Mouse (Mus musculus): ENCODE measurements at regions not wholly inside any gene's neighbourhood (a gene's known extent, or its start where the extent isn't known, plus 50 kb on each side); places are given as distances from the start of the nearest gene placed in this dataset.

DNA sequence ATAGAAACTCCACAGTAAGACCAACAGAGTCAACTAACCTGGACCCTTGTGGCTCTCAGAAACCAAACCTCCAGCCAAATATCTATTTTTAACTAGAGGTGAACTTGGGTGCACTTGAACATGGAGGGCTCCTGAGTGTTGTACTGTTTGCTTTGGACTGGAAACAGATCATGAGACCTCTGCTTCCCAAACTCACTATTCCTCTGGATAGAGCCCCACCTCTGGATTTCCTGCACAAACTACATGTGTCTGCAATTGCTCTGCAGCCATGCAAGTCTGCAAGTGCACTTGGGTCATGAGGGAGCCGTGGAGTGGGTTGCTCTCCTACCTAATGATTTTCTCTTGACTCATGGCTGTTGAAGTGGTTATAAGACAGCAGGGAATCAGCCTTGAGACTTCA is 759.9 kb upstream of the Fam160b2 start:
- DNase-seq (ENCODE audit: low spot score in 2 of 2), result no peak

DNA sequence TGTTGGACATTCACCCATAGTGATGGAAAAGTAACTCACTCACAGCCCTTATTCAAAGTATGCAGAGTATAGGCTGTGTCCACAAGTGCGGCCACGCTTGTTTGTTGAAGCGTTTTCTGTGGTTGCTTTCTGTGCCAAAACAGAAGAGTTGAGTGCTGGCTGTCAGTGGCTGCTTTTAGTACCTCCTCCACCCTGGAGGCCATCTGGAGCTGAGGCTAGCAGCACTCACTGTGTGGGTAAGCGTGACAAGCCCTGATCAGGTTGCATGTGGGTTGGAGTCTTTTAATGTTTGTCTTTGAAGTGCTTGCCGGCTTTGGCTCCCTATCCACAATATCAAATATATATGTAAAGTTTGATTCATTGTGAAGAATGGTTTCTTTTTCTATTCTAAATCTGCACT is 738.6 kb upstream of the Fam160b2 start:
- DNase-seq (ENCODE audit: low spot score in 2 of 2), result no peak

DNA sequence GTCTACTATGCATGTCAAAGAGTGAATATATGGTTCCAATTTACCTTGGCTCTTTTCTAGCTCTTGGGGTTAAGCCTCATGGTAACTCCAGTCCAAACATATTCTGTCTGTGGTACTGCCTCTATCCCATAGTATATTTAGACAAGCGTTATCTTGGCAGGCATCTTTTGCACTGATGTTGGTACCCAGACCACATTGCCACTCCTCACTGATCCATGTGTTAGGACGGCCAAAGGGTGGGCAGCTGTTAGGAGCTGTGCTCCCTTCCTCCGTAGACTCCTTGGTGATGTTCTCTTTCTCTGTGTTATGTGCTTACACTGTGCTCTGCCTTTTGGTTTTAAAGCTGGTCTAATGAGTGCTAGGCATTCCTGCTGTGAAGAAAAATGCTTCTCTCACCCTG is 737.3 kb upstream of the Fam160b2 start:
- no peak for DNase-seq (ENCODE audit: low spot score in 2 of 2)

DNA sequence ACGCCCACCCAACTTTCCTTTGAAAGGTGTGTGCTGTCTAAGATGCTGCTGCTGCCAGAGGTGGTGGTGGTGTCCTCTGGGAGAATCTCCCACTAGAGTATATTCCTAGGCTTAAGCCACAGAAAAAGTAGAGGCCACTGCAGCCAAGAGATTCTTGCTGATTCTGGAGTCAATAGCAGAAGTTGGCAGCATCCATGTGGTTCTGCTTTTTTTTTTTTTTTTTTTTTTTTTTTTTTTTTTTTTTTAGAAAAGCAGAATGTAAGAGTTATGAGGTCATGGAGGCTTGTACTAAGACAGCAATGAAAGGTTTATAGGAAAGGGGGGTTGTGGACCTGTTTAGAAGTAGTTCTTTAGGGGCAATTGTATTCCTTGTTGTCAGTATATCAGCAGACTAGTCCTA is 734.4 kb upstream of the Fam160b2 start:
- DNase-seq (ENCODE audit: low spot score in 2 of 2), result no peak

DNA sequence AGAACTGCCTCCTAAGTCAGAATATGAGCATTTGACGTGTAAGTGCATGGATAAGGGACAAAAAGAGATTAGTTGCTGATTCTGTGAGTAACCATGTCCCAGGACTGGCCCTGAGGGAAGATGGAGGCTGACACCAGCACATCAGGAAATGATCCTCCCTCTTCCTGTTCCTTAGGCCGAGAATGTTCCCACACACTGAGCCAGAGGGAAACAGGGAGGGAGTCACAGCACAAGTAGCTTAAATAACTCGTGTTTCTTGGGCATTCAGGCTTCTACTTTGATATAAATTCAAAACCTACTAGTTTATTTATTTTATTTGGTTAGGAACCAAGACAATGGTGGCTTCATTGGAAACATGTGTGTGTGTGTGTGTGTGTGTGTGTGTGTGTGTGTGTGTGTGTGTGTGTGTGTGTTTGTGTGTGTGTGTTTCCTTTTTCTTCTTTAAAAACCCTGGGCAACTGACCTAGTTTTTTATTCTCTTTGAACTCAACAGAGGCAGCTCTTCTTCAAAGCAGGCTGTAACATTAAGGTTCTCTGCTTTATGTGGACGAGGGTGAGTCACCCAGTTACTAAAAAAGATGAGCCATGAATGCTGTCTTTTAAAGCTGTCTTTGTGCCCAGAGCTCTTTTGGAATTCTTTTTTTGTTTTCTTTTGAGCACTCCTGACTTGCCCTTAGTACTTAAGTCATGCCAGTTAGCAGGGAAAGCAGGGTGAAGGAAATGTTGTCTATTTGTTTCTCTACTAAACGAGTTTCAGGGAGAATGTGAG is 730.4 kb upstream of the Fam160b2 start:
- no peak for DNase-seq (ENCODE audit: low spot score in 2 of 2)

DNA sequence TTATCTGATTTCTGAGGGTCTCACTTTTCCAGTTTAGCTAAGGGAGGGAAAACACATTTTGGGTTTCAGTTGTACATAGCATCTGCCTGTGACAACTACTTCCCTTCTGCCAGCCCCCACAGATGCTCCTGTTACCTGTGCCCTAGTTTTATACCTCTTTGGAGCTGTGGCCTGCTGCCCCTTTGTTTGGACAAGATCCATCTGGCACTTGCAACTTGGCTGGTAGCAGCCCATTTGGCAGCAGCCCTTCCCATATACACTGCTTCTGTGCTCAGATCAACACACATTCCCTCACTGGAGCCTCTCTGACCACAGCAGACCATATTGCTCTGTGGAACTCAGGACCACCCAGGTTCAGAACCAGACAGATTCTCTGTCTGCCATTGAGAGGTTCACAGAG is 728.0 kb upstream of the Fam160b2 start:
- no peak for DNase-seq (ENCODE audit: low spot score in 2 of 2)

DNA sequence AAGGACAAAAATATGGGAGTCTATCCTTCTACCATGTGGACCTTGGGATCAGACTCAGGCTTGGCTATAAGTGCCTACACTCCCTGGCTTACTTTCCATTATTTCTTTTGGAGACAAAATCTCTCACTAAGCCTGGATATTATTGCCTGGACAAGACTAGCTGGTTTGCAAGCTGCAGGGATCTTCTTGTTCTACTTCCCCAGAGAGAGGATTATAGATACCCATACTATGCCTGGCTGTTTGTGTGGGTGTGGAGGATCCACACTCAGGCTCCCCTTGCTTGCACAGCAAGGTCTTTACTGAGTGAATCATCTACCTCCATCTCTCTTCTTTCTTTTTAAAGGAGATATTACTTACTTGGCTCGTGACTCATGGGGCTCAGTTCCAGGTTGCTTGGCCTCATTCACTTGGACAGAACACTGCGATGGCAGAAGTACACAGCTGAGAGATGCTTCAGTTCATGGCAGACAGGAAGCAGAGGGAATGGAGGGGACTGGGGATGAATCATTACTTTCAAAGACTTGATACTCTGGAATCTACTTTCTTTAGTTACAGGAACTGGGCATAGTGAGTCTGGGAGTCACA is 727.0 kb upstream of the Fam160b2 start:
- DNase-seq (ENCODE audit: low spot score in 2 of 2), result no peak

DNA sequence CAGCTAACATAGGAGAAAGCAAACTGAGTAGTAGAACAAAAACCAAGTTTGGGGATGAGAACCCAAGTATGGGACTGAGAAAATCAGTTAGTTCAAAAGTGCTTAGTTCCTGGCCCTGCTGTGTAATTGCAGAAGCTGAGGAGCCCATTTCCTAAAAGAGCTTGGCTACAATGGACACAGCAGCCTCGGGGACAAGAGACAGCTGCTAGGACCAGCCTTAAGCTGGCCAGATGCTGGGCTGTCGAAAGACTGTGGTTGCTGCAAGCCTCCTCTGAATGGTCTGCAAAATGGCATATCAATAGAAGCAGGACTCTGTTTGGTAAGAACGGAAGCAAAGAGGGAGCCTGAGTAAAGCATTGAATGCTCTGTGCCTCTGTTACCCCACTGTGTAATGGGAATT is 715.6 kb upstream of the Fam160b2 start:
- no peak for DNase-seq (ENCODE audit: low spot score in 2 of 2)

DNA sequence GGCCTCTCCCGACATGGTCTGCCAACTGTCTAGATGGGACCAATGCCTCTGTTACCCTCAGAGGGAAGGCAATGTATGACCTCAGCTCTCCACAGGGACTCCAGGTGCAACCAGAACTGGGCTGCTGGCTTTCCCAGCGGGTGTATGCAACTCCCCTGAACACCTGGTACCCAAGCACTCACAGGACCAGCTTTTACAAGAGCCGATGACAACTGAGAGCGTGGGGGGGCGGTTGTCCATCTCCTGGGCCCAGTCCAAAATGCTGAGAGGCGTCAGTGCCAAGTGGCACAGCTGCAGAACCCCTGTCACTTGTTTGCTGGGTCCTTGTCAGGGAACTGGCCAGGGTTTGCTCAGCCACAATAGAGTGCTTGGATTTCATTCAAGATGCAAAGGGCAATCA is 700.1 kb upstream of the Fam160b2 start:
- DNase-seq (ENCODE audit: low spot score in 2 of 2), result no peak

DNA sequence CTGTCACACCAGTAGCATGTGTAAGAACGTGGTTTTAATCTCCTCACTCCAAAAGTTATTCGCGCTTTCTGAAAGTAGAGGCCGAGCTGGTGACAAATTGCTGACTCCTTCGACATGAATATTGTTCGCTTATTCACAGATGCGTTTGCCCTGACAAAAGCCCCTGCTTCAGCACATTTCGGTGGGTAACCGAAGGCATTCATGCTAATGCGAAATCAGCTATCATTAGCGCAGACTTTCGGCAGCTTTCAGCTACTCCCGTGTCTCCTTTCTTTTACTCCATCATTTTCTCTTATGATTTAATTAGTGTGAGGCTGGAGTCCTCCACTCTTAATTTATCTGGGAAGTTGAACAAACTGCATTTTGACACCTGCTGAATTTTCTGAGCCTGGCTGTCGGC is 681.9 kb upstream of the Fam160b2 start:
- no peak for DNase-seq (ENCODE audit: low spot score in 2 of 2)

DNA sequence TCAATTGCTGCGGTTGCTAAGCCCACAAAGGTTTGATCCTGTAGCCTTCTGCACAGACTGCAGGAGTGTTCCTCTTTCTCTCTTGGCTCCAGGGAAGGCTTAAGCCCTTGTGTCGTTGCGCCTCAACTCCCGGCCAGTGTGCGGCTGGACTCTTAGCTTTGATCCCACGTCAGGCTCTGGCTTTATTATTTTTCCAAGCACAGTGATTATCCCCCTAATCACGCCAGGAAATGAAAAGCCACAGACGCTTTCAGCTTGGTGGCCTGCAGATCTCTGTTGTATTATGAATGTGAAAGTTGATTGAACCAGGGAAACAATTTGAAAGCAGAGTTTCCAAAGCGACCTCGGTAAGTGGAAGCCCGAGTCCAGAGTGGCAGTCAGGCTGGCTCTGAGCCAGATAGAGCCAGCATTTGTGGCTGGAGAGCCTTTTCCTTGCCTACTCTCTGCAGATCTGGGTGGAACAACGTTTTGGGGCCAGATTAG is 676.7 kb upstream of the Fam160b2 start:
- DNase-seq (ENCODE audit: low spot score in 2 of 2), result no peak

DNA sequence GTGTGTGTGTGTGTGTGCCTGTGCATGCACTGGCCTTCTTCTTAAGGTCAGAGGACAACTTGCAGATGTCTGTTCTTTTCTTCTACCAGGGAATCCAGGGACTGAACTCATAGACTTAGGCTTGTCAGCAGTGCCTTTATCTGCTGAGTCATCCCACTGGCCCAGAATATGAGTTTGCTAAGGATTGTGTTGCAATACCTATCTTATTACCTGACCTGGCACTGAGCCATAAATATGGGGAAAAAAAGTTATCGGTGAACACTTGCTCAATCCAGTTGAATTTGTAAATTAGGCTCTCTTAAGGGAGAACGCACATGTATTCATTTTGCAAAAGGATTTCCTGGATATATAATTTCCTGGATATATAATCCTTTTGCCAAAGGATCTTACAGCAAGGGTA is 672.8 kb upstream of the Fam160b2 start:
- no peak for DNase-seq (ENCODE audit: low spot score in 2 of 2)

DNA sequence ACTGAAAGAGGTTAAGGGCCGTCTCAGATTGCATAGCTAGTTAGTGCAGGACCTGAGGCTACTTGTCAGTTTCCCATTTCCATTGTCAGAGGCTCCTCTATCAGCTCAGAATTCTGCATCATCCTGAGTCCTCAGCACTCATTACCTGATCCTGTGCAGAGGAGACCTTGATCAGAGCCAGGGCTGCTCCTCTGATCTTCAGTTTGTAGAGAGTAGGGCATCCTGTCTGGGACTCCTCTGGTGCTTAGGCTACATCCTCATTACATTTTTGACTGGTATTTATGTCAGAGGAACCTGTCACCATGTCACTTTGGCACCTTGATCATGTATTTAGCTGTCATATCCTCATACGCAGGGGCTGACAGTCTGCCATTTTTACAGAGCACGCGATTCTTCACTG is 658.0 kb upstream of the Fam160b2 start:
- no peak for DNase-seq (ENCODE audit: low spot score in 2 of 2)

DNA sequence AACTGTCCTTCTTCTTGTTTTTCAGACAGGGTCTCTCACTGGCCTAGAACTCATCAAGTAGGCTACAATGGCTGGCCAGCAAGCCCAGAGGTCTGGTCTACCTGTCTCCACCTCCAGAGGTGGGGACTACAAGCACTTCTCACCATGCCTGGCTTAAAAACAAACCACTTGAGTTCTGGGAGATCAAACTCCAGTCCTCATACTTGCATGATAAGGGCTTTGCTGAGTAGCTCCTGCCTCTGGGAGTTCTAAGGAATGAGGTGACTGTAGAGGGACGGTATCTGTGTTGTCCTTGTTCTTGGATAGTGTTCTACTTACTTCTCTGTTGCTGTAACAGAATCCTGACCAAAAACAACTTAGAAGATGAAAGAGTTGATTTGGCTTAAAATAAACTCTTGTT is 654.6 kb upstream of the Fam160b2 start:
- no peak for DNase-seq (ENCODE audit: low spot score in 2 of 2)

DNA sequence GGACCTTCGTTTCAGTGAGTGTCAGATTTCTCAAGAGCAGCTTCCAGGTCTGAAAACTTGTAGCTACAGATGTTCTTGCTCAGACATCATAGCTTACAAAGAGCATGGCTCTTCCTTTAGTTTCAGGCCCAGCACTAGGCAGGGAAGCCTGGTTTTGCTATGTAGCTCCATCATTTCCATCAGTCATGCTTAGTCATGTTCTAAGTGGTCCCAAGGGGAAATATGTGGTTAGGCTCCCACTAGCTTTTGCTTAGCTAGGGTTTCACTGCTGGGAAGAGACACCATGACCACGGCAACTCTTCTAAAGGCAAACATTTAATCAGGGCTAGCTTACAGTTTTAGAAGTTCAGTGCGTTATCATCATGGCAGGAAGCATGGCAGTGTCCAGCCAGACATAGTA is 652.5 kb upstream of the Fam160b2 start:
- DNase-seq (ENCODE audit: low spot score in 2 of 2), result no peak

DNA sequence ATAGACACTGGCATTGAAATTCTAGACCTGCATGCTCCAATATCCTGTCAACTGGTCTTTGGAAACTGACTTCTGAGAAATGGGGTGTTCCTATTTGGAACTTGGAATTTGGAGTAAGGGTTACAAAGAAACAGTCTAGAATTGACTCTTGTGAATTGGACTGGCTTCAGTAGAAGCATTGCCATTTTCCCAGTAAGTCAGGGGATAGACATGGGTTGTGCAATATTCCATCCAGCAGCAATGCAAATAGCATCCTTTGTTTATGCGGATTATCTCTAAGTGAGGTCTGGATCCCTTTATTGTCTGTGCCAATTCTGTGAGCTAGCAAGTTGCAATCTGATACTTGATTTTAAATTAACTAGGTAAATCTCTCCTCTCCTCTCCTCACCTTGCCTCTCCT is 651.5 kb upstream of the Fam160b2 start:
- no peak for DNase-seq (ENCODE audit: low spot score in 2 of 2)

DNA sequence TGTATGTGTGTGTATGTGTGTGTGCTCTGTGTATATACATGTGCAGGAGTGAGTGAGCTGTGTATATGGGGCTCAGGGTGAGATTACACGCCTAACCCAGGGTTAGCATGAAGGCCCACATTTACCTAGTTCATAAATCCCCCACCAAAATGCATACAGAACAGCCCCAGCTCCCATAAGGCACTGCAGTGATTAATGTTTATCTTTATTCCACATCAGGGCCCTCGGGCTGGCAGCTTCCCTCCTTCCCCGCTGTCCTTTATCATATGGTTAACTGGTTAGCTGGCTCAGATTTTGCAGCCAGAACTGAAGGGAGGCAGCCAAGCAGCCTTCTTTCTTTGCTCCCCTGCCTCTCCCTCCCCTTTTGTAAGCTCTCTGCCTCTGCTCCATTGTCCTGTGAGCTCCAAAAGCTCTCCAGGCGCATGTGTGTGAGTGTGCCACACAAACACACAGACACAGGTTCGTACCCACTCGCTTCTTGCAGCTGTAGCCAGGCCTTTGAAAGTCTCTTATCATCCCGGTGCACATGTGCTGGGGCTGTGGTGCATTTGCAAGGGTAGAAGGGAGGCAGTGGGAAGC is 649.8 kb upstream of the Fam160b2 start:
- no peak for DNase-seq (ENCODE audit: low spot score in 2 of 2)

DNA sequence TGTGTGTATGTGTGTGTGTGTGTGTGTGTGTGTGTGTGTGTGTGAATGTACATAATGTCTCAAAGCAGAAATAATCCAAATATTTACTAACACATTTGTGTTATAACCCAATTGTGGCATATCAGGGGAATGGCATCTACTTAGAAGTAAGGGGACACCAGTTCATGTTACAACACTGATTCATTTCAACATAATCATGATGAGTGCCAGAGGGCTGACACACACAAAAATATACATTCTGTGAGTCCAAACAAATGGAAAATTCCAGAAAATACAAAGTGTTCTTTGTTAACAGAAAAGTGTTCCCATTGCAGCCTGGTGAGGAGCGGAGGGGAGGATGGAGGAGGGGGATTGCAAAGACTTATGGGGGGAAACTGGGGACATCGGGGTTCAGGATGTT is 648.9 kb upstream of the Fam160b2 start:
- no peak for DNase-seq (ENCODE audit: low spot score in 2 of 2)

DNA sequence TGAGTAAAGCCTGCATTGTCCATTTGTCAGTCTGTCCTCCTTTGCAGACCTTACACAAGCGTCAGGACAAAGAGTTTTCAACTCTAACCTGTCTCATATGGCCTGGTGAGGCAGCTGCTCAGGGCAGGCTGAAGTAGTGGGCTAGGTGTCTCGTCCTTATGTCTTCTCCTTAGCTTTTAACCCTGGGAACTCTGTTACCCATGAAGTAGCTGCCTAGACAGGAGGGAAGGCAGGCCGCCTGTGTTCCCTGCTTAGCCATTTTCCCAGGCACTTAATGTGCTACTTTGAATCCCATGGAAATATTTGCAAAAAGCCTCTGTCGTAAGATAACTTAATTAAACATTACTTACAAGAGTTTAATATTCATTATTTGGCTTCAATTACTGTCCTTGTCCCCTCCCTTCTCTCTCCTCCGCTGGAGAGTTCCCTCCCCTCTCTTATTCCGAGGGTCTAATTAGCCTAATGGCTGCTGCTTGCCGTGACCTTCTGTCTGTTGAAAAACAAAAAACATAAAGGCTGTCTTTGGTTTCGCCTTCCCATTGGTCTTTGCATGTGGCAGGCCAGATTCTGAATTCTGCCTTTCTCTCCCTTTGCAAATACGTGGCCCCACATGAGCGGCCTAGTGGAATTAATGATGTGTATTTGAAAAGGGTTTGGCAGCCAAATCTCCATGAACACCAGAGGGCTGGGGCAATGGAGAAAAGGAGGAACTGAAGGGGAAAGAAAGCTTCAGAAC is 642.2 kb upstream of the Fam160b2 start:
- DNase-seq (ENCODE audit: low spot score in 2 of 2), result no peak

DNA sequence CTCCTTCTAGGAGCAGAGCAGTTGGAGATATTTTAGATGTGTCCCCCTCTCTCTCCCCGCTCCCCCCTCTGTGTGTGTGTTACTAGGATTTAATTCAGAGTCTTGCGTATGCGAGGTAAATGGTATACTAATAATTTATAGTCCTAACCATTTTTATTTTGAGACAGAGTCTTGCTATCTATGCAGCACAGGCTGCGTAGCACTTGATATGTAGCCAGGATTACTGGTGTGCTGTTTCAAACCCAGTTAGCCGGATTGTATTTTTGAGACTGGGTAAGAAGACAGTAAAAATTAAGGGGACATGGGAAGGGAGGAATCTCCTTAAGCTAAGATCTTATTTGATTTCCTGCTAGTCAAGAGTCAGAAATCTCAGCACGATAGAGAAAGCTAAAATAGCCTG is 636.6 kb upstream of the Fam160b2 start:
- DNase-seq (ENCODE audit: low spot score in 2 of 2), result no peak

DNA sequence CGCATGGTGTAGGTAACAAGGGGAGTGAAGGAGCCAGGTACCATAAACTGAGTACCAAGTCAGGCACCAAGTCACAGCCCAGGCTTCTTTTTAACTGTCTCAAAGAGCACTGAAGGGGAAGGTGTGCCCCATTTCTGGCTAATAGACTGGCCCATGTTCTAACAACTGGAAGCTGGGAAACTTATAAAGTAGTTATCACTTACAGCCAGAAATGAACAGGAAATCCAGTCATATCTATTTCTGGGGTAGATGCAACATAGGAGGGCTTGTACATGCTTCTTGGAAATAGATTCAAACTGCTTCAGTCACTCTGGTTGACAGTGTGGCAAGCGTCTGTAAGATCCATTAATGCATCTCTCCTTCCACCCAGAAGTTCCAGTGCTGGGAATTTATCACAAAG is 635.3 kb upstream of the Fam160b2 start:
- DNase-seq (ENCODE audit: low spot score in 2 of 2), result no peak

DNA sequence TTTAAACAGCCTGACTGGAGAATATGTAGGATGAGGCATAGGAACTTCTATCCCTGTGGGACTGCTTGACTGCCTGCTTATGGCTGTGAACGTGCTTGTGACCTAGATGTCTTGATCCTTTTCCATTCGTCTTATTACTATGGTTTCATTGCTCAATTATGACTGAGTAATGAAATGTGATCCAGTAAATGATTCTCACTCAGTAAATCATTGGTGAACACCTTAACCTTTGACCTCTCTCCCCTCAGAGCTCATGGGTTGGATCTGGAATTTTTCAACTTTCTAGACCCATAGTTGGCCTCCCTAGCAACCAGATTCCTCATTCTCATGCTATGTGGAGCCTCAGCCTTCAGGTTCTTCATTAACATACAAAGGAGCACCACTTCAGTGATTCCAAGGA is 634.6 kb upstream of the Fam160b2 start:
- no peak for DNase-seq (ENCODE audit: low spot score in 2 of 2)
